Comparison of ENCODE assay signal across 8 mouse cellular contexts in the genomic region with DNA sequence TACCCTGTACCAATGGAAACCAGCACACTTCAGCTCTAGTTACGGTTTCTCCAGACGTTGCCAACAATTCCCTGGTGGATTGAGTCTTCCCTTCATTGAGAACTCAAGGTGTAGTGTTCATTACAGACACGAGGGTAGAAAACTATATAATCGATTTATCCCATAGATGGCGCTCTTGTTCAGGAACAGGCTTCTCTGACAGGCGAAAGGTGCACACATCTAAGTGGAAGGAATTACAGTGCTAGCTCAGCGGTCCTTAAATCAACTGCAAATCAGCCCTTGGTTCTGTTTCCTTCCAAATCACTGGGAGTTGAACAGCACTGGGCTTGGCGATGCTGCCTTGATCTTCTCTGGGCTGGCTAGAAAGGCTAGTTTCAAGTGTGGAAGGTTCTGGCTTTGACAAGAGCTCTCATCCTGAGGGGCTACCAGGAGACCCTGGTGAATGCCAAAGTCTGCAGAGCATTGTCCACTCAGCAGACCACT.
DNase-seq lines count a peak whose midpoint lies in the region; ATAC-seq and TF ChIP-seq lines count a peak whose summit lies in the region.

No protein-coding gene starts in this region.

- no peak for TF ChIP-seq EP300 in lung, postnatal 0 days (IDR thresholded peaks at IDR 0.05)

- H3K36me3 ChIP-seq in lung, postnatal 0 days (ENCODE audit: insufficient read depth, low read length), result no peaks in the 10 kb centered on the region

- H3K4me3 ChIP-seq in lung, postnatal 0 days (ENCODE audit: low read depth, low read length), result no peak overlapping the region

- H3K4me1 ChIP-seq in lung, postnatal 0 days (ENCODE audit: insufficient read depth, low read depth, low read length), result no peaks in the 10 kb centered on the region

- H3K27me3 ChIP-seq in lung, postnatal 0 days (replicated peaks; ENCODE audit: insufficient read depth, low read length), result no peaks in the 10 kb centered on the region

- DNase-seq in thymus, postnatal 0 days (ENCODE audit: low spot score), result peak; percentile 19
- no peak for DNase-seq in thymus, postnatal 14 days
- peak; percentile 78 for DNase-seq in embryo, embryonic 10 days (ENCODE audit: low spot score)
- peak; percentile 24 for DNase-seq in heart, postnatal 4 days
- DNase-seq in layer of hippocampus, adult 11-12 months (ENCODE audit: low spot score), result peak; percentile 58
- DNase-seq in lung, postnatal 0 days (ENCODE audit: low spot score), result peak; percentile 76
- peak; percentile 14 for DNase-seq in right cerebral cortex, postnatal 25 days
- no peak for DNase-seq in thymus, adult 18-20 months

- 5% methylated on average over 8 of the region's 8 CpGs for WGBS in lung, postnatal 0 days

- H3K4me2 ChIP-seq in lung, postnatal 0 days (replicated peaks; ENCODE audit: low read depth, low read length), result no peak overlapping the region

- TF ChIP-seq CTCF in lung, postnatal 0 days (IDR thresholded peaks at IDR 0.05), result peak; percentile 86

- H3K9ac ChIP-seq in lung, postnatal 0 days (replicated peaks; ENCODE audit: low read depth), result no peak overlapping the region

- no peaks in the 10 kb centered on the region for H3K9me3 ChIP-seq in lung, postnatal 0 days (ENCODE audit: low read length)

- peak; percentile 41 for ATAC-seq in lung, postnatal 0 days

- no peak overlapping the region for H3K27ac ChIP-seq in lung, postnatal 0 days (ENCODE audit: low read length)

Comparison
In these comparisons a context has a peak if more than half of its experiments do, and no peak if none do; other contexts are left out.
1. DNase-seq: peak in thymus, postnatal 0 days (single experiment), embryo, embryonic 10 days (single experiment), heart, postnatal 4 days (single experiment), layer of hippocampus, adult 11-12 months (single experiment), lung, postnatal 0 days (single experiment) and right cerebral cortex, postnatal 25 days (single experiment); none in thymus, postnatal 14 days (single experiment) and thymus, adult 18-20 months (0 of 2).